Mouse (Mus musculus): Measurements from ENCODE around the gene Inpp5d.

Gene Inpp5d

GRCm38 (mm10) chr1:87709661-87710270, 89.7 kb downstream of the Inpp5d start:
- no peak for DNase-seq

- DNase-seq: no peak
Measured at GRCm38 (mm10) chr1:87711938-87712613, 92.0 kb downstream of the Inpp5d start.

GRCm38 (mm10) chr1:87712614-87712971, 92.5 kb downstream of the Inpp5d start:
- DNase-seq: no peak

- DNase-seq: no peak
Measured at GRCm38 (mm10) chr1:87721382-87721781, 101.3 kb downstream of the Inpp5d start.

GRCm38 (mm10) chr1:87722081-87722480, 102.0 kb downstream of the Inpp5d start:
- DNase-seq: no peak

- no peak for DNase-seq
Measured at GRCm38 (mm10) chr1:87723351-87723750, 103.2 kb downstream of the Inpp5d start.

GRCm38 (mm10) chr1:87729070-87729469, 109.0 kb downstream of the Inpp5d start:
- no peak for DNase-seq

- no peak for DNase-seq
Measured at GRCm38 (mm10) chr1:87729850-87730249, 109.7 kb downstream of the Inpp5d start.

GRCm38 (mm10) chr1:87730271-87730670, 110.2 kb downstream of the Inpp5d start:
- DNase-seq: no peak

GRCm38 (mm10) chr1:87733212-87733611, 113.1 kb downstream of the Inpp5d start:
- DNase-seq: peak; percentile 9

- no peak for DNase-seq
Measured at GRCm38 (mm10) chr1:87734153-87734552, 114.0 kb downstream of the Inpp5d start.

GRCm38 (mm10) chr1:87740584-87741290, 120.6 kb downstream of the Inpp5d start:
- no peak for DNase-seq

GRCm38 (mm10) chr1:87749360-87749973, 129.4 kb downstream of the Inpp5d start:
- no peak for DNase-seq

- peak; percentile 96 for DNase-seq
Measured at GRCm38 (mm10) chr1:87755641-87756470, 135.7 kb downstream of the Inpp5d start, which contains the start of gene Atg16l1. Atg16l1 (plus strand) TSS chr1:87755870.

- DNase-seq: no peak
Measured at GRCm38 (mm10) chr1:87763821-87764220, 143.7 kb downstream of the Inpp5d start.

GRCm38 (mm10) chr1:87765741-87766140, 145.6 kb downstream of the Inpp5d start:
- no peak for DNase-seq

- DNase-seq: no peak
Measured at GRCm38 (mm10) chr1:87766233-87766632, 146.1 kb downstream of the Inpp5d start.

- DNase-seq: no peak
Measured at GRCm38 (mm10) chr1:87769263-87769662, 149.2 kb downstream of the Inpp5d start.

Data from cerebellum, adult 9-11 months (tissue).